Mouse (Mus musculus): ENCODE data around the gene Apod.

Gene Apod

GRCm38 (mm10) chr16:31280176-31280575 is 34.4 kb downstream of the Apod start:
- DNase-seq (ENCODE audit: low spot score): no peak

GRCm38 (mm10) chr16:31278581-31278980 is 36.0 kb downstream of the Apod start:
- no peak for DNase-seq (ENCODE audit: low spot score)

GRCm38 (mm10) chr16:31278081-31278480 is 36.5 kb downstream of the Apod start:
- DNase-seq (ENCODE audit: low spot score): no peak

- no peak for DNase-seq (ENCODE audit: low spot score)
These were observed 37.6 kb downstream of the Apod start for GRCm38 (mm10) chr16:31276962-31277361.

GRCm38 (mm10) chr16:31276539-31276938 is 38.1 kb downstream of the Apod start:
- peak; percentile 41 for DNase-seq (ENCODE audit: low spot score)

- DNase-seq (ENCODE audit: low spot score): peak; percentile 88
These were observed 39.7 kb downstream of the Apod start, which contains the start of gene Ppp1r2 for GRCm38 (mm10) chr16:31274674-31275460. TSS of gene Ppp1r2 (minus strand) at chr16:31275277.

DNA sequence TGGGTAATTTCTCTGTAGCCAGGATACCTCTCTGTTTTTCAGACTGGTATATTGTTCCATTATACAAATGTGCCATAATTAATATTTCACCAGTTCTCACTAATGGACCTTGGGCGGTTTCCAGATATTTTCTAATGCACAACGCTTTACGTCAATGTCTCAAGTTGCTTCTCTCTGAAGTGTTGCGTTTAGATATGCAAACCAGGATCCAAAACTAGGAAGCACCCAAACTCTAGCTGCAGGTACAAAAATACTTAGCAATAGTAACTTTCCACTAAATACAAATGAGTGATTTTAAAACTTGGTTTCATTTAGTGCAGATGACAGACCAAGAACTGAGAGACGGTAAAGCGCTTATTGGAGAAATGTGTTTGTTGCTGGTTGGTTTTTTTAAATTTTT is 40.5 kb downstream of the Apod start:
- no peak for DNase-seq (ENCODE audit: low spot score)

DNA sequence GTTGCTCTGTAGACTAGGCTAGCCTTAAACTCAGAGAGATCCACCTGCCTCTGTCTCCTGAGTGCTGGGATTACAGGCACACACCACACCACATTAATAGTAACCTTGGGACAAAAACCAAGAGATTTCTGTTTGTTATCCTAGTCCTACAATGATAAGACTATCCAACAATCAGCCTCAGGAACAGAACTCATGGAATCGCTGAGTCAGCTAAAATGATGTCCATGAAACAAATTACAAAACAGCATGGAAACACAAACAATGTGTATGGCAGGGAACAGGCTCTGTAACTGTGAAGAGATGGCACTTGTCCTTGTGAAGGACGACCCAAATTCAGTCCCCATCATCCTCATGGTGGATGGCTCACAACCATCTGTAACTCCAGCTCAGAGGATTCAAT is 47.9 kb downstream of the Apod start:
- no peak for DNase-seq (ENCODE audit: low spot score)

- no peak for DNase-seq (ENCODE audit: low spot score)
These were observed 58.5 kb downstream of the Apod start for GRCm38 (mm10) chr16:31256151-31256550.

DNA sequence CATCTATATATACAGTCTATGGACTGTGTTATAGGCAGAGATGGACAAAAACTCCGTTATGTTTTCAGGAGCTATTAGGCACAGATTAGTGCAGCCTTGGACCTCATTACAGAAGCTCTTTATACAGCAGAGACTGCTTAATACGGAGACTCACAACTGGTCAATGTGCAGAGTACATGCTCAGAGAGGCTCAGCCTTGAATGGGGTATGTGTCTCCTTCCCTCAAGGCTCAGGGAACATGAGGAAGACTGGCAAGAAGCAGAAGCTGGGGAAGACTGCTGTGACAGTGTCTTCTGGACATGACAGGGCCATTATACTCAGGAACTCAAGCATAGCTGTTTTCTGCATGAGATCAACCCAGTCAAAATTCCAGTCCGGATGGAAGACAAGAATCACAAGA is 58.9 kb downstream of the Apod start:
- no peak for DNase-seq (ENCODE audit: low spot score)

- DNase-seq (ENCODE audit: low spot score): no peak
These were observed 65.2 kb downstream of the Apod start for GRCm38 (mm10) chr16:31249401-31249800.

GRCm38 (mm10) chr16:31248717-31249116 is 65.9 kb downstream of the Apod start:
- no peak for DNase-seq (ENCODE audit: low spot score)

DNA sequence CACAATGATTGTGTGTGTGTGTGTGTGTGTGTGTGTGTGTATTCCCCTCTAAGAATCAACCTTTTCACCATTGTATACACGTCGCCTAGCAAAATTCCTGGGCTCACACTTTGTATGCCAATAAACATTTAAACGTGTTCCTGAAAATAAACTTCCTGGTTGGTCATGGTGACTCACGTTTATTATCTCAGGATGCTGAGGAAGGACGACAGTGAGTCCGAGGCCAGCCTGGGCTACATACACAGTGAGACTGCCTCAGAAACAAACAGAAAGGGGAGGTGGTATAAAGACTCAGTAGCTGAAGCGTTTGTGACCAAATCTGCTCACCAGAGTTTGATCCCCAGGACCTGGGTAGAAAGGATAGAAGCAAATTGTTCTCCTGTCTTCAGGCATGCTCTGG is 67.2 kb downstream of the Apod start:
- DNase-seq (ENCODE audit: low spot score): no peak

Data from layer of hippocampus, adult 11-12 months (tissue).